Mouse (Mus musculus): ENCODE results near the gene Arfip1. TPM values are rescaled to one million over a fixed set of nuclear protein-coding genes. Genes with fewer than 3 reads are reported as not detected.

Gene Arfip1
- 10 to 100 TPM in 1 of 2 experiments, 1 to 10 TPM in 1; 1.2 to 12.8 TPM for polyA plus RNA-seq (2012; fragmentation: generic; extraction: Trizol)

GRCm38 (mm10) chr3:84582023-84582912 is at the start of gene Arfip1:
Gene Arfip1, minus strand, starts transcription at chr3:84582625.

GRCm38 (mm10) chr3:84593274-84593673 is 10.8 kb upstream of the Arfip1 start, which contains the start of gene Tigd4:
Gene Tigd4, plus strand, starts transcription at chr3:84593574.

GRCm38 (mm10) chr3:84480006-84480897 is 102.2 kb downstream of the Arfip1 start, which contains the start of gene Fhdc1:
Gene Fhdc1, minus strand, starts transcription at chr3:84480429.

Other genes starting within 250 kb of the Arfip1 start
- gene Fhdc1, start 102.2 kb downstream of the Arfip1 start, polyA plus RNA-seq (2012; fragmentation: generic; extraction: Trizol), result 1 to 10 TPM; 1.7 to 2.1 TPM
- not detected for gene Tigd4, start 10.9 kb upstream of the Arfip1 start, polyA plus RNA-seq (2012; fragmentation: generic; extraction: Trizol)
- under 1 TPM; 0.01 to 0.06 TPM for gene Tmem154, start 83.6 kb upstream of the Arfip1 start, polyA plus RNA-seq (2012; fragmentation: generic; extraction: Trizol)
- 1 to 10 TPM in 1 of 2 experiments, under 1 TPM in 1; 0.41 to 2.6 TPM for gene Fbxw7, start 232.6 kb upstream of the Arfip1 start, polyA plus RNA-seq (2012; fragmentation: generic; extraction: Trizol)